ENCODE assay signal across 21 mouse cellular contexts in the genomic region with DNA sequence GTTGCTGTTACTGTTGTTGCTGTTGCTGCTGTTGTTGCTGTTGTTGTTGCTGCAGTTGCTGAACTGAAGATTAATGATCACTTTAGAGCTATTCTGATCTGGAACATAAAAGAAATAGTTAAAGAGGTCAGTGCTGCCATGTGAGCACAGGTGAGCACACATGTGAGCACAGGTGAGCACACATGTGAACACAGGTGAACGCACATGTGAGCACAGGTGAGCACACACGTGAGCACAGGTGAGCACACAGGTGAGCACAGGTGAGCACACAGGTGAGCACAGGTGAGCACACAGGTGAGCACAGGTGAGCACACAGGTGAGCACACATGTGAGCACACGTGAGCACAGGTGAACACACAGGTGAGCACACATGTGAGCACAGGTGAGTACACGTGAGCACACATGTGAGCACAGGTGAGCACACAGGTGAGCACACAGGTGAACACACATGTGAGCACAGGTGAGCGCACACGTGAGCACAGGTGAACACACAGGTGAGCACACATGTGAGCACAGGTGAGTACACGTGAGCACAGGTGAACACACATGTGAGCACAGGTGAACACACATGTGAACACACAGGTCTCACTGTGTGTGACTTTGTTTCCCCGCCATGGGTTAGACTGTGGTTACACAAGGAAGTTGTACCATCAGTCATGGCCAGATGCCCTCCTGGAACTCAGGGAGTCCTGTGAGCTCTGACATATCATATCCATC. TPM values are rescaled to one million over a fixed set of nuclear protein-coding genes. Genes with fewer than 3 reads are reported as not detected.
A peak's percentile ranks its signal among the peaks of the same experiment; 100 is the strongest.
DNase-seq lines count a peak whose midpoint lies in the region; ATAC-seq and TF ChIP-seq lines count a peak whose summit lies in the region.
"Had no signal": no experiment of that assay in that cellular context is flagged by ENCODE, and none has a peak within 500 bp of the region (broad histone marks: within the 10 kb centered on the region; RNA-seq: fewer than 3 reads in every experiment).

No protein-coding gene starts in this region.

- TF ChIP-seq CTCF in gastrocnemius, adult 2 months (IDR thresholded peaks at IDR 0.05) = no peak

- 92% methylated on average over 8 of the region's 8 CpGs for WGBS in hindbrain, embryonic 11.5 days
- 92% methylated on average over 8 of the region's 8 CpGs for WGBS in hindbrain, embryonic 16.5 days
- WGBS in liver, embryonic 12.5 days (ENCODE audit: insufficient replicate concordance) = 75% methylated on average over 8 of the region's 8 CpGs
- WGBS in liver, embryonic 15.5 days (ENCODE audit: insufficient replicate concordance) = 68% methylated on average over 8 of the region's 8 CpGs

- intact Hi-C loops in gastrocnemius, adult 2 months (cut with DNase I) = no loop called here

- peak; percentile 41 for DNase-seq in hindbrain, embryonic 11.5 days (ENCODE audit: low spot score)
- DNase-seq in liver = no peak
- DNase-seq in 3T3-L1 (ENCODE audit: low read depth, low spot score) = peak; percentile 45
- no peak for DNase-seq in gastrocnemius, adult 2 months
- DNase-seq: adrenal gland, postnatal 36 days; B cell, adult 2 months; cerebellum, adult 8-10 months; gastrocnemius, postnatal 25 days; kidney, postnatal 10 days; spleen, adult 18-20 months had no signal

- no peak overlapping the region for H3K9ac ChIP-seq in hindbrain, embryonic 11.5 days (ENCODE audit: low read depth, low read length)
- H3K9ac ChIP-seq in hindbrain, embryonic 16.5 days (ENCODE audit: low read depth, low read length) = no peak overlapping the region
- H3K9ac ChIP-seq in liver, embryonic 12.5 days = no peak overlapping the region
- no peak overlapping the region for H3K9ac ChIP-seq in liver, embryonic 15.5 days
- H3K9ac ChIP-seq: embryonic facial prominence, embryonic 15.5 days; hindbrain, embryonic 15.5 days; limb, embryonic 12.5 days; midbrain, embryonic 12.5 days had no signal

- H3K27ac ChIP-seq in hindbrain, embryonic 11.5 days (ENCODE audit: low read depth, low read length) = no peak overlapping the region
- no peak overlapping the region for H3K27ac ChIP-seq in hindbrain, embryonic 16.5 days (ENCODE audit: low read depth, low read length)
- 0 out of 2 replicates have a peak overlapping the region, but pooled peaks have one; percentile 12 for H3K27ac ChIP-seq in liver, embryonic 12.5 days
- H3K27ac ChIP-seq in liver, embryonic 15.5 days (replicated peaks) = 0 out of 2 replicates have a peak overlapping the region, but pooled peaks have one; percentile 33
- H3K27ac ChIP-seq in gastrocnemius, adult 2 months = no peak overlapping the region
- H3K27ac ChIP-seq: embryonic facial prominence, embryonic 15.5 days; hindbrain, embryonic 15.5 days; limb, embryonic 12.5 days; midbrain, embryonic 12.5 days had no signal

- no peaks in the 10 kb centered on the region for H3K4me1 ChIP-seq in hindbrain, embryonic 11.5 days (replicated peaks; ENCODE audit: control insufficient read depth, insufficient read depth, low read length)
- H3K4me1 ChIP-seq in hindbrain, embryonic 16.5 days (ENCODE audit: control insufficient read depth, insufficient read depth, low read depth, low read length) = peaks cover 17% of the 10 kb centered on the region
- H3K4me1 ChIP-seq in liver, embryonic 12.5 days = peaks cover 52% of the 10 kb centered on the region
- peaks cover 54% of the 10 kb centered on the region for H3K4me1 ChIP-seq in liver, embryonic 15.5 days (replicated peaks)

- no peak for ATAC-seq in hindbrain, embryonic 11.5 days (ENCODE audit: low FRiP score)
- no peak for ATAC-seq in hindbrain, embryonic 16.5 days
- no peak for ATAC-seq in liver, embryonic 12.5 days
- no peak for ATAC-seq in liver, embryonic 15.5 days (ENCODE audit: insufficient read depth)
- ATAC-seq in cerebellum, adult (ENCODE audit: insufficient number of reproducible peaks, low FRiP score, low TSS enrichment) = no peak
- ATAC-seq: lung, postnatal 0 days had no signal

- H3K4me2 ChIP-seq in hindbrain, embryonic 11.5 days (replicated peaks; ENCODE audit: low read depth, low read length) = no peak overlapping the region
- no peak overlapping the region for H3K4me2 ChIP-seq in hindbrain, embryonic 16.5 days (ENCODE audit: low read length)
- no peak overlapping the region for H3K4me2 ChIP-seq in liver, embryonic 12.5 days
- H3K4me2 ChIP-seq in liver, embryonic 15.5 days = no peak overlapping the region
- H3K4me2 ChIP-seq: embryonic facial prominence, embryonic 15.5 days; hindbrain, embryonic 15.5 days; limb, embryonic 12.5 days; midbrain, embryonic 12.5 days had no signal

- H3K9me3 ChIP-seq in hindbrain, embryonic 11.5 days (ENCODE audit: control insufficient read depth, low read length) = no peaks in the 10 kb centered on the region
- H3K9me3 ChIP-seq in hindbrain, embryonic 16.5 days (ENCODE audit: control insufficient read depth, low read length) = no peaks in the 10 kb centered on the region
- H3K9me3 ChIP-seq in liver, embryonic 12.5 days (replicated peaks) = no peaks in the 10 kb centered on the region
- H3K9me3 ChIP-seq in liver, embryonic 15.5 days (replicated peaks) = no peaks in the 10 kb centered on the region
- H3K9me3 ChIP-seq: embryonic facial prominence, embryonic 15.5 days; hindbrain, embryonic 15.5 days; midbrain, embryonic 12.5 days had no signal

- no peak overlapping the region for H3K4me3 ChIP-seq in hindbrain, embryonic 11.5 days (ENCODE audit: low read depth, low read length)
- no peak overlapping the region for H3K4me3 ChIP-seq in hindbrain, embryonic 16.5 days (ENCODE audit: low read length)
- no peak overlapping the region for H3K4me3 ChIP-seq in liver, embryonic 12.5 days
- no peak overlapping the region for H3K4me3 ChIP-seq in liver, embryonic 15.5 days (replicated peaks)
- H3K4me3 ChIP-seq in gastrocnemius, adult 2 months = no peak overlapping the region
- H3K4me3 ChIP-seq: embryonic facial prominence, embryonic 15.5 days; hindbrain, embryonic 15.5 days; limb, embryonic 12.5 days; midbrain, embryonic 12.5 days had no signal

- no peaks in the 10 kb centered on the region for H3K27me3 ChIP-seq in hindbrain, embryonic 11.5 days (ENCODE audit: control insufficient read depth, insufficient read depth, low read length)
- H3K27me3 ChIP-seq in hindbrain, embryonic 16.5 days (replicated peaks; ENCODE audit: control insufficient read depth, insufficient read depth, low read length) = no peaks in the 10 kb centered on the region
- no peaks in the 10 kb centered on the region for H3K27me3 ChIP-seq in liver, embryonic 12.5 days (replicated peaks)
- H3K27me3 ChIP-seq in liver, embryonic 15.5 days = no peaks in the 10 kb centered on the region
- H3K27me3 ChIP-seq: embryonic facial prominence, embryonic 15.5 days; hindbrain, embryonic 15.5 days; limb, embryonic 12.5 days; midbrain, embryonic 12.5 days; Patski had no signal

- peaks cover 29% of the 10 kb centered on the region for H3K36me3 ChIP-seq in hindbrain, embryonic 11.5 days (ENCODE audit: control insufficient read depth, insufficient read depth, low read length)
- peaks cover 39% of the 10 kb centered on the region for H3K36me3 ChIP-seq in hindbrain, embryonic 16.5 days (ENCODE audit: control insufficient read depth, insufficient read depth, low read length)
- H3K36me3 ChIP-seq in liver, embryonic 12.5 days = peaks cover 54% of the 10 kb centered on the region
- peaks cover 30% of the 10 kb centered on the region for H3K36me3 ChIP-seq in liver, embryonic 15.5 days (replicated peaks)

RNA-seq across cellular contexts. Expression of gene Acvr1b, which starts 22.4 kb away (rescaled TPM):
- 16.2 and 17.1 TPM in 2 replicates for polyA plus RNA-seq in hindbrain, embryonic 11.5 days (2014; fragmentation: Nextera tagmentation; extraction: Ambion mirVana)
- polyA plus RNA-seq in hindbrain, embryonic 16.5 days (2015; fragmentation: Nextera tagmentation; extraction: Ambion mirVana) = 22.4 and 24.1 TPM in 2 replicates
- 1.9 and 2.2 TPM in 2 replicates for polyA plus RNA-seq in liver, embryonic 12.5 days (2016; fragmentation: Nextera tagmentation; extraction: Ambion mirVana)
- 1.6 and 2.0 TPM in 2 replicates for polyA plus RNA-seq in liver, embryonic 15.5 days (2015; fragmentation: Nextera tagmentation; extraction: Ambion mirVana)
- total RNA-seq in gastrocnemius, adult 2 months (2021) = 10 to 100 TPM; 26.9 to 30.8 TPM

RNA-seq across cellular contexts. Expression of gene Grasp, which starts 27.8 kb away (rescaled TPM):
- 4.5 and 5.0 TPM in 2 replicates for polyA plus RNA-seq in hindbrain, embryonic 11.5 days (2014; fragmentation: Nextera tagmentation; extraction: Ambion mirVana)
- 1.1 and 1.7 TPM in 2 replicates for polyA plus RNA-seq in hindbrain, embryonic 16.5 days (2015; fragmentation: Nextera tagmentation; extraction: Ambion mirVana)
- 0.81 and 1.3 TPM in 2 replicates for polyA plus RNA-seq in liver, embryonic 12.5 days (2016; fragmentation: Nextera tagmentation; extraction: Ambion mirVana)
- polyA plus RNA-seq in liver, embryonic 15.5 days (2015; fragmentation: Nextera tagmentation; extraction: Ambion mirVana) = 0.37 and 0.46 TPM in 2 replicates
- total RNA-seq in gastrocnemius, adult 2 months (2021) = 1 to 10 TPM; 5.8 to 5.9 TPM
- polyA plus RNA-seq: activated CD4-positive, CD25-positive, alpha-beta regulatory T cell, adult 4 months had no signal

RNA-seq across cellular contexts. Expression of gene Nr4a1, which starts 57.8 kb away (rescaled TPM):
- 2.2 and 2.9 TPM in 2 replicates for polyA plus RNA-seq in hindbrain, embryonic 11.5 days (2014; fragmentation: Nextera tagmentation; extraction: Ambion mirVana)
- polyA plus RNA-seq in hindbrain, embryonic 16.5 days (2015; fragmentation: Nextera tagmentation; extraction: Ambion mirVana) = 6.8 and 7.2 TPM in 2 replicates
- polyA plus RNA-seq in liver, embryonic 12.5 days (2016; fragmentation: Nextera tagmentation; extraction: Ambion mirVana) = 0.83 and 1.0 TPM in 2 replicates
- 0.68 and 0.83 TPM in 2 replicates for polyA plus RNA-seq in liver, embryonic 15.5 days (2015; fragmentation: Nextera tagmentation; extraction: Ambion mirVana)
- total RNA-seq in gastrocnemius, adult 2 months (2021) = 100 to 1,000 TPM; 143 to 146 TPM

Comparison
In these comparisons a context has a peak if more than half of its experiments do, and no peak if none do; other contexts are left out.
1. DNase-seq: peak in hindbrain, embryonic 11.5 days (single experiment) and 3T3-L1 (single experiment); none in liver (single experiment) and gastrocnemius, adult 2 months (single experiment).
2. H3K27ac ChIP-seq: peak in liver, embryonic 12.5 days (single experiment) and liver, embryonic 15.5 days (single experiment); none in hindbrain, embryonic 11.5 days (single experiment), hindbrain, embryonic 16.5 days (single experiment) and gastrocnemius, adult 2 months (single experiment).